Mouse (Mus musculus) MEL (cell line): Measurements from ENCODE around the gene Ccdc151. TPM values are rescaled to one million over a fixed set of nuclear protein-coding genes. Genes with fewer than 3 reads are reported as not detected.

Experiments used
- DNase-seq: peaks from one replicate; pipeline ENCODE4 v3.0.0; 2011; ENCODE audit warnings: low read depth, low spot score
- H3K27ac ChIP-seq: 2 replicates; pipeline ENCODE4 v1.5.1; 2012; ENCODE audit warnings: low read depth, mild to moderate bottlenecking, control low read depth, low read length, moderate library complexity; ENCODE audit not compliant: control insufficient read depth
- H3K27me3 ChIP-seq, 2 experiments: fragments of 150-350 bp in 1 of 2; sonication (generic) in 1 of 2; 2 replicates each; pipeline ENCODE4 v1.6.1; 2012; ENCODE audit warnings: low read length in 2 of 2, mild to moderate bottlenecking in 2 of 2, improper control_type of control experiment in 1 of 2, moderate library complexity in 1 of 2; ENCODE audit not compliant: insufficient read depth in 2 of 2, control insufficient read depth in 1 of 2
- H3K36me3 ChIP-seq, 2 experiments: 2 replicates each; pipeline ENCODE4 v1.6.1; 2012 to 2014; ENCODE audit warnings: low read length in 2 of 2, improper control_type of control experiment in 1 of 2, inconsistent platforms in 1 of 2, mild to moderate bottlenecking in 1 of 2; ENCODE audit not compliant: insufficient read depth in 2 of 2, control insufficient read depth in 1 of 2
- H3K4me1 ChIP-seq, 2 experiments: fragments of 150-350 bp in 1 of 2; sonication (generic) in 1 of 2; 2 replicates each; pipeline ENCODE4 v1.6.1; 2012; ENCODE audit warnings: low read length in 2 of 2, improper control_type of control experiment in 1 of 2, mild to moderate bottlenecking in 1 of 2; ENCODE audit not compliant: insufficient read depth in 2 of 2, control insufficient read depth in 1 of 2
- H3K4me3 ChIP-seq, 2 experiments: fragments of 150-350 bp in 1 of 2; sonication (generic) in 1 of 2; 2 replicates each; pipeline ENCODE4 v1.5.1; 2012; ENCODE audit warnings: low read depth in 2 of 2, low read length in 2 of 2, mild to moderate bottlenecking in 2 of 2, moderate library complexity in 2 of 2, control low read depth in 1 of 2, improper control_type of control experiment in 1 of 2; ENCODE audit not compliant: control insufficient read depth in 1 of 2, insufficient read depth in 1 of 2
- H3K79me2 ChIP-seq: 2 replicates; pipeline ENCODE4 v1.6.1; 2012; ENCODE audit warnings: mild to moderate bottlenecking, low read length, moderate library complexity; ENCODE audit not compliant: control insufficient read depth, poor library complexity, insufficient read depth
- H3K9ac ChIP-seq: 2 replicates; pipeline ENCODE4 v1.6.1; 2012; ENCODE audit warnings: low read depth, mild to moderate bottlenecking, control low read depth, low read length, moderate library complexity; ENCODE audit not compliant: control insufficient read depth, poor library complexity, severe bottlenecking
- H3K9me3 ChIP-seq: fragments of 150-350 bp; sonication (generic); replicated peaks from 2 replicates; pipeline ENCODE4 v1.6.1; 2012; ENCODE audit warnings: mild to moderate bottlenecking, low read length, improper control_type of control experiment, moderate library complexity; ENCODE audit not compliant: insufficient read depth
- BHLHE40 ChIP-seq: IDR thresholded peaks from 2 replicates; pipeline ENCODE4 v1.6.1; 2012; ENCODE audit warnings: low read depth, mild to moderate bottlenecking, inconsistent platforms, low read length, improper control_type of control experiment, borderline replicate concordance
- CHD1 ChIP-seq: IDR thresholded peaks from 2 replicates; pipeline ENCODE4 v1.6.1; 2012; ENCODE audit warnings: low read depth, mild to moderate bottlenecking, inconsistent platforms, low read length, improper control_type of control experiment
- CHD2 ChIP-seq: IDR thresholded peaks from 2 replicates; pipeline ENCODE4 v1.6.1; 2011; ENCODE audit warnings: low read length, improper control_type of control experiment
- E2F4 ChIP-seq: IDR thresholded peaks from 2 replicates; pipeline ENCODE4 v1.6.1; 2011; ENCODE audit warnings: low read depth, low read length, improper control_type of control experiment, borderline replicate concordance
- ELF1 ChIP-seq: IDR thresholded peaks from 2 replicates; pipeline ENCODE4 v1.6.1; 2014; ENCODE audit warnings: low read depth, mild to moderate bottlenecking, inconsistent platforms, low read length, improper control_type of control experiment, moderate library complexity
- ETS1 ChIP-seq: IDR thresholded peaks from 2 replicates; pipeline ENCODE4 v1.6.1; 2012; ENCODE audit warnings: low read depth, mild to moderate bottlenecking, inconsistent platforms, low read length, improper control_type of control experiment, moderate library complexity
- GATA1 ChIP-seq: IDR thresholded peaks from 2 replicates; pipeline ENCODE4 v1.6.1; 2011; ENCODE audit warnings: low read depth, low read length, improper control_type of control experiment
- HCFC1 ChIP-seq: IDR thresholded peaks from 2 replicates; pipeline ENCODE4 v1.6.1; 2012; ENCODE audit warnings: low read depth, mild to moderate bottlenecking, inconsistent platforms, low read length, improper control_type of control experiment, moderate library complexity
- JUND ChIP-seq: IDR thresholded peaks from 2 replicates; pipeline ENCODE4 v1.6.1; 2011; ENCODE audit warnings: low read depth, mild to moderate bottlenecking, improper control_type of control experiment, low read length
- MAZ ChIP-seq: IDR thresholded peaks from 2 replicates; pipeline ENCODE4 v1.6.1; 2012; ENCODE audit warnings: low read depth, mild to moderate bottlenecking, inconsistent platforms, low read length, improper control_type of control experiment
- MEF2A ChIP-seq: IDR thresholded peaks from 2 replicates; pipeline ENCODE4 v1.6.1; 2014; ENCODE audit warnings: low read depth, mild to moderate bottlenecking, inconsistent platforms, low read length, improper control_type of control experiment; ENCODE audit not compliant: poor library complexity, insufficient replicate concordance, severe bottlenecking; ENCODE audit errors: extremely low read depth
- MXI1 ChIP-seq: IDR thresholded peaks from 2 replicates; pipeline ENCODE4 v1.6.1; 2011; ENCODE audit warnings: mild to moderate bottlenecking, low read depth, low read length, improper control_type of control experiment
- MYB ChIP-seq: IDR thresholded peaks from 2 replicates; pipeline ENCODE4 v1.6.1; 2011; ENCODE audit warnings: mild to moderate bottlenecking, low read depth, low read length, improper control_type of control experiment
- MYC ChIP-seq: IDR thresholded peaks from 2 replicates; pipeline ENCODE4 v1.6.1; 2011; ENCODE audit warnings: low read depth, mild to moderate bottlenecking, low read length, improper control_type of control experiment, moderate library complexity
- NRF1 ChIP-seq: IDR thresholded peaks from 2 replicates; pipeline ENCODE4 v1.6.1; 2014; ENCODE audit warnings: low read depth, mild to moderate bottlenecking, inconsistent platforms, low read length, improper control_type of control experiment, moderate library complexity; ENCODE audit not compliant: poor library complexity, insufficient read depth, severe bottlenecking
- POLR2A ChIP-seq, 2 experiments: IDR thresholded peaks; 2 replicates each; pipeline ENCODE4 v1.6.1; 2011 to 2012; ENCODE audit warnings: low read length in 2 of 2, mild to moderate bottlenecking in 2 of 2, control low read depth in 1 of 2, improper control_type of control experiment in 1 of 2, low read depth in 1 of 2, moderate library complexity in 1 of 2; ENCODE audit not compliant: control insufficient read depth in 1 of 2, insufficient read depth in 1 of 2, poor library complexity in 1 of 2
- POLR2AphosphoS2 ChIP-seq: IDR thresholded peaks from 2 replicates; pipeline ENCODE4 v1.6.1; 2011; ENCODE audit warnings: low read length, improper control_type of control experiment
- POLR2AphosphoS5 ChIP-seq: IDR thresholded peaks from 2 replicates; pipeline ENCODE4 v1.6.1; 2012; ENCODE audit warnings: low read depth, borderline replicate concordance, mild to moderate bottlenecking, inconsistent platforms, low read length, moderate library complexity, mixed read lengths
- SIN3A ChIP-seq: IDR thresholded peaks from 2 replicates; pipeline ENCODE4 v1.6.1; 2012; ENCODE audit warnings: low read length, improper control_type of control experiment, inconsistent platforms
- SMC3 ChIP-seq: IDR thresholded peaks from 2 replicates; pipeline ENCODE4 v1.6.1; 2011; ENCODE audit warnings: low read depth, low read length, improper control_type of control experiment
- TAL1 ChIP-seq: IDR thresholded peaks from 2 replicates; pipeline ENCODE4 v1.6.1; 2012; ENCODE audit warnings: mild to moderate bottlenecking, inconsistent platforms, low read length, moderate library complexity, mixed read lengths
- TBP ChIP-seq: IDR thresholded peaks from 2 replicates; pipeline ENCODE4 v1.8.0; 2011; ENCODE audit warnings: low read depth, low read length, improper control_type of control experiment
- TCF12 ChIP-seq: IDR thresholded peaks from 2 replicates; pipeline ENCODE4 v1.6.1; 2014; ENCODE audit warnings: low read depth, mild to moderate bottlenecking, inconsistent platforms, low read length, improper control_type of control experiment, moderate library complexity
- USF1 ChIP-seq: IDR thresholded peaks from 2 replicates; pipeline ENCODE4 v1.6.1; 2014; ENCODE audit warnings: low read depth, mild to moderate bottlenecking, inconsistent platforms, low read length, improper control_type of control experiment, moderate library complexity
- ZKSCAN1 ChIP-seq: IDR thresholded peaks from 2 replicates; pipeline ENCODE4 v1.6.1; 2012; ENCODE audit warnings: low read depth, mild to moderate bottlenecking, inconsistent platforms, low read length, improper control_type of control experiment, moderate library complexity
- polyA plus RNA-seq, 2 experiments: library from polyadenylated mRNA; stranded (reverse) in 1 of 2; unstranded in 1 of 2; fragments of >175 nt in 1 of 2; fragments of >200 nt in 1 of 2; gene quantifications; 2 replicates each; pipeline versions ENCODE4 v1.2.1 to v1.2.4; 2012; ENCODE audit warnings: low replicate concordance in 2 of 2, low read depth in 1 of 2; ENCODE audit not compliant: insufficient read length in 2 of 2, insufficient read depth in 1 of 2, missing spikeins in 1 of 2
- total RNA-seq: library from RNA; depleted of rRNA; stranded (reverse); fragments of 300-350 nt; gene quantifications from 2 replicates; pipeline ENCODE4 v1.2.3, GENCODE M21; 2012

The Ccdc151 gene
- total and polyA plus RNA-seq, 3 experiments: 0.19 to 0.99 TPM; not detected in 1

- Histone ChIP-seq H3K4me1 (peaks cover 3 to 22% of the 10 kb centered on the region in 2 experiments), H3K9ac (no peak overlapping the region; the same call in 1 of the 2 replicates), H3K27me3 (peaks cover 0 to 2% of the 10 kb centered on the region in 2 experiments; a peak in 1 of 4 replicates), H3K79me2 (peaks cover 26% of the 10 kb centered on the region), H3K9me3 (no peaks in the 10 kb centered on the region), H3K27ac (no peak overlapping the region), H3K4me3 (no peak overlapping the region), H3K36me3 (peaks cover 16 to 22% of the 10 kb centered on the region in 2 experiments)
- DNase-seq: no peak
- TF ChIP-seq SMC3: no peak
- no peak for TF ChIP-seq MYB
- no peak for TF ChIP-seq CHD1
- no peak for TF ChIP-seq GATA1
- TF ChIP-seq ETS1: no peak
- TF ChIP-seq E2F4: no peak
- TF ChIP-seq CHD2: no peak
- no peak for TF ChIP-seq USF1
- TF ChIP-seq TAL1: no peak
- no peak for TF ChIP-seq MAZ
- no peak for TF ChIP-seq MEF2A
- TF ChIP-seq POLR2AphosphoS5: no peak
- TF ChIP-seq NRF1: no peak
- no peak for TF ChIP-seq SIN3A
- TF ChIP-seq MYC: no peak
- TF ChIP-seq TBP: no peak
- no peak for TF ChIP-seq ZKSCAN1
- TF ChIP-seq, all 39 proteins: peak for 0
Observed at GRCm38 (mm10) chr9:22004546-22004945, 2.1 kb upstream of the Ccdc151 start.

GRCm38 (mm10) chr9:22003163-22003554, 725 bp upstream of the Ccdc151 start:
- peaks cover 0 to 4% of the 10 kb centered on the region in 2 experiments; a peak in 2 of 4 replicates for H3K27me3 ChIP-seq
- peaks cover 3 to 22% of the 10 kb centered on the region in 2 experiments for H3K4me1 ChIP-seq
- H3K27ac ChIP-seq: peak overlapping the region; percentile 70
- peak overlapping the region; percentile 71 for H3K9ac ChIP-seq
- TF ChIP-seq TCF12 (peak; percentile 60), POLR2AphosphoS2 (no peak), JUND (no peak), CHD1 (peak; percentile 96; the same call in 1 of the 2 replicates), TBP (peak; percentile 93), BHLHE40 (no peak), USF1 (no peak), POLR2A (IDR thresholded peaks at IDR 0.05; ENCODE audit: control insufficient read depth in 1 of 2, insufficient read depth in 1 of 2, low read depth in 1 of 2, low read length in 2 of 2, poor library complexity in 1 of 2) (peak; percentile 41 to 69; a peak in 3 of 4 replicates), MXI1 (no peak), HCFC1 (no peak), ELF1 (peak; percentile 86)
- H3K9me3 ChIP-seq: no peaks in the 10 kb centered on the region
- H3K79me2 ChIP-seq: peaks cover 26% of the 10 kb centered on the region
- H3K4me3 ChIP-seq: peak overlapping the region; percentile 54 to 62
- H3K36me3 ChIP-seq: peaks cover 8 to 22% of the 10 kb centered on the region in 2 experiments
- DNase-seq: peak; percentile 96
